Mouse (Mus musculus) hindbrain, embryonic 16.5 days (tissue): ENCODE results near the gene Rps6ka5. TPM values are rescaled to one million over a fixed set of nuclear protein-coding genes. Genes with fewer than 3 reads are reported as not detected.

ENCODE experiments used
- ATAC-seq: fragments of 200-750 bp; cut with Nextera tagmentation; 2 replicates; pipeline ENCODE4 v1.8.0; 2017; ENCODE audit warnings: moderate TSS enrichment, moderate library complexity
- H3K27ac ChIP-seq: fragments of 300-500 bp; sonication (generic); 2 replicates; pipeline ENCODE4 v1.5.1; 2014; ENCODE audit warnings: low read depth, mild to moderate bottlenecking, control low read depth, low read length, moderate library complexity
- H3K27me3 ChIP-seq: fragments of 300-500 bp; sonication (generic); replicated peaks from 2 replicates; pipeline ENCODE4 v1.6.1; 2014; ENCODE audit warnings: low read length; ENCODE audit not compliant: control insufficient read depth, insufficient read depth
- H3K36me3 ChIP-seq: fragments of 300-500 bp; sonication (generic); 2 replicates; pipeline ENCODE4 v1.6.1; 2014; ENCODE audit warnings: mild to moderate bottlenecking, low read length, moderate library complexity, mixed read lengths; ENCODE audit not compliant: control insufficient read depth, insufficient read depth
- H3K4me1 ChIP-seq: fragments of 300-500 bp; sonication (generic); 2 replicates; pipeline ENCODE4 v1.6.1; 2014; ENCODE audit warnings: low read depth, low read length; ENCODE audit not compliant: control insufficient read depth, insufficient read depth
- H3K4me2 ChIP-seq: fragments of 300-500 bp; sonication (generic); 2 replicates; pipeline ENCODE4 v1.6.1; 2014; ENCODE audit warnings: mild to moderate bottlenecking, low read length, control low read depth, moderate library complexity
- H3K4me3 ChIP-seq: fragments of 300-500 bp; sonication (generic); 2 replicates; pipeline ENCODE4 v1.5.1; 2014; ENCODE audit warnings: mild to moderate bottlenecking, low read length, control low read depth, moderate library complexity
- H3K9ac ChIP-seq: fragments of 300-500 bp; sonication (generic); 2 replicates; pipeline ENCODE4 v1.6.1; 2014; ENCODE audit warnings: low read depth, mild to moderate bottlenecking, control low read depth, low read length, moderate library complexity
- H3K9me3 ChIP-seq: fragments of 300-500 bp; sonication (generic); 2 replicates; pipeline ENCODE4 v1.6.1; 2014; ENCODE audit warnings: mild to moderate bottlenecking, low read length, moderate library complexity; ENCODE audit not compliant: control insufficient read depth
- WGBS: fragments of 180-500 bp; shearing (Covaris S2); extraction: QIAGEN DNeasy Blood & Tissue Kit; methylation state at CpG from one replicate; pipeline ENCODE4 v1.1.7; 2014; 5-methylcytosine and 5-hydroxymethylcytosine counted together
- polyA plus RNA-seq: library from polyadenylated mRNA; unstranded; fragments of >200 nt; fragmentation: Nextera tagmentation; extraction: Ambion mirVana; gene quantifications from 2 replicates; pipeline ENCODE4 v1.2.1, GENCODE M21; 2015

The Rps6ka5 gene
- polyA plus RNA-seq, 1 experiment from 2014 or later = 5.7 TPM

DNA sequence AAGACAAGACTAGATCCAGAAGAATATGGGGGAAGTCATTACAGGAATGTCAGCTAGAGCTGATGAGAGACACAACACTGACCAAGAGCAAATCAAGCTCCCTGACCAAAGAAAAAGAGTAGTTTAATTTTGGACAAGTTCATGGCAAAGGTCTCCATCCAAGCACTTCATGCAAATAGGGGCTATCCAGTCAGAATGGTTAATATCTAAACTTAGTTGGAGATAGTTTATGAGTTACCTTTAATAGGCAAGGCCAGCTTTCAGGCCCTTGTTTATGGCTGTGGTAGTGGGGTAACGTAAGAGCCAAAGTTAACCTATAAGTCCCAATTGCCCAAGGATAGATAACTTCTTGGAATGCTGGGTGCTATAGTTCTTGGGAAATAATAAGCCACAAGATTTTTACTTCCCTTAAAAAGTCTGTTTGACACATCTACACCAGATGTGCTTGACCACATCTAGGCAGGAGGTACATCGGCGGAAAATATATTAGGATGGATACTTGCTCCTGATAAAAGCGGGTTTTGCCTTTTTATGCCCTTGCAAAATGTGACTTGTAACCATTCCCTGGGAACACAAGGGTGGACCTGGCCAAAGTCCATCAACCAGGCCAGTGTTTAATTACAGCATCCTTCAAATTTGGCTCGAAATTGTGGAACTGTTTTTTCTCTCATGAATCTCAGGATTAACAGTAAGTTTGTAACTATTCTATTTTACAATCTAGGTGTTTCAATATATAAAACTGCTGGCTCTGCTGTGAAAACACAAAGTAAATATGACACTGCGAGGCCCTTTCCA, 97.5 kb downstream of the Rps6ka5 start:
- 95% methylated on average over 6 of the region's 6 CpGs for WGBS
- no peak overlapping the region for H3K4me3 ChIP-seq
- H3K4me1 ChIP-seq = no peaks in the 10 kb centered on the region
- H3K9ac ChIP-seq = no peak overlapping the region
- no peak overlapping the region for H3K4me2 ChIP-seq
- H3K9me3 ChIP-seq = no peaks in the 10 kb centered on the region
- H3K36me3 ChIP-seq = no peaks in the 10 kb centered on the region
- H3K27ac ChIP-seq = no peak overlapping the region
- no peak for ATAC-seq
- H3K27me3 ChIP-seq = no peaks in the 10 kb centered on the region

DNA sequence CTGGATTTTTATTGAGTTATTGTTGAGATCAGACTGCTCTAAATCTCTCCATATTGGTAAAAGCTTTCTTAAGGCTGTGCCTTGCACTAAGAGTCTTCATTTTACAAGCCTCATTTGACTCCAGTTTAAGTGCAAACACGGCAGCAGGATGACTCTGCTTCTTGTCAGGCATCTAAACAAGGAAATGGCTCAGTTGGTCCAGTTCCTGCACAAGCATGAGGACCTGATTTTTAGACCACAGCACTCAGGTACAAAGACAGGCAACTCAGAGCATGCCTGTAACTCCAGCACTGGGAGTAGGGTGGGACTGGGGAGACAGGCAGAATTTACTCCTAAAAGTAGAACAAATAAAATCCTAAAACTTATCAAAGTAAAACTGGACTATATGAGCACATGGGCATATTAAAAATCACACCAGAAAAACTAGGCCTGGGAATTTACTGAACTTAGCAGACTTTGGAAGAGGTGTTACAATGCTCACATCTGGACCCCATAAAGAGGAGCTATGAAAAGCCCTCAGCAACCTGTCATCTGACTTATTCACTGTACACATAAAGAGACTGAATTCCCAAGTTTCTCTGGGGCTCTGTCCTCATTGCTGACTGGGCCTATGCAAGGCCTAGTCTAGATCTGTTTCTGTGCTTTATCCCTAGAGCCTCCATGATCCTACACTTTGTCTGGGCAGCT, 99.6 kb downstream of the Rps6ka5 start:
- Histone ChIP-seq H3K9me3 (no peaks in the 10 kb centered on the region), H3K27ac (no peak overlapping the region)
- WGBS = 50% methylated on average over 1 of the region's 1 CpGs

GRCm38 (mm10) chr12:100626273-100626990, 100.4 kb downstream of the Rps6ka5 start:
- Histone ChIP-seq H3K4me2 (no peak overlapping the region), H3K36me3 (no peaks in the 10 kb centered on the region), H3K9me3 (no peaks in the 10 kb centered on the region), H3K4me3 (no peak overlapping the region), H3K27me3 (no peaks in the 10 kb centered on the region), H3K4me1 (no peaks in the 10 kb centered on the region), H3K9ac (no peak overlapping the region), H3K27ac (no peak overlapping the region)
- WGBS = 80% methylated on average over 4 of the region's 4 CpGs
- ATAC-seq = no peak

More for the DNA sequence above, 99.6 kb downstream of the Rps6ka5 start:
- ATAC-seq = no peak
- no peak overlapping the region for H3K4me3 ChIP-seq
- no peaks in the 10 kb centered on the region for H3K27me3 ChIP-seq
- no peaks in the 10 kb centered on the region for H3K4me1 ChIP-seq
- no peak overlapping the region for H3K9ac ChIP-seq
- H3K4me2 ChIP-seq = no peak overlapping the region
- H3K36me3 ChIP-seq = no peaks in the 10 kb centered on the region

DNA sequence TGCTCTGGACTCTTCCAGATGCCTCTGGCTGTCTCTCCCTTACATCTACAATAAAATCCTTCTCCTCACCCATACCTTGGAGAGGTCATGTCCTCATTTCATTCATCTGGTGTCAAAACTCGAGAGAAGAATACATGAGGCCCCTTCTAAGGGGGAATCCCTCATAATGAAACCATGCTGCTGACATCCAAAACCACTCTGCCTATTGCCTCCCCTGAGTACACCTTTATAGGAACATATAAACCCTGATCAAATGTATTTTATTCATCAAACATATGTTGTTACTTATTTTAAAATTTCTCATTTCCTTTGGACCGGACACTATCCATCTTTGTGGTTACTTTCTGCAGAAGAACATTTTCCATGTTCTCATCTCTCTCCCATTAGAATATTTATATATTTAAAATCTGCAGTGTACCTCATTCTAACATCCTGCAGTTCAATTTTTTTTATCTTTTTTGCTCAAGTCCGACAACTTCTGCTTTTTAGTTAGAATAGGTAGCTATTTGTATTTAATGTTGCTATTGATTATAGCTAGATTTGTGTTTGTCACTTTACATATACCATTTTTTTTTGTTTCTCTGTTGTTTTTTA, 101.8 kb downstream of the Rps6ka5 start:
- H3K36me3 ChIP-seq = no peaks in the 10 kb centered on the region
- H3K4me1 ChIP-seq = no peaks in the 10 kb centered on the region
- no peaks in the 10 kb centered on the region for H3K27me3 ChIP-seq
- H3K9me3 ChIP-seq = no peaks in the 10 kb centered on the region
- no peak overlapping the region for H3K4me2 ChIP-seq
- no peak overlapping the region for H3K4me3 ChIP-seq
- no peak for ATAC-seq
- no peak overlapping the region for H3K27ac ChIP-seq
- WGBS = 88% methylated on average over 3 of the region's 3 CpGs
- no peak overlapping the region for H3K9ac ChIP-seq

DNA sequence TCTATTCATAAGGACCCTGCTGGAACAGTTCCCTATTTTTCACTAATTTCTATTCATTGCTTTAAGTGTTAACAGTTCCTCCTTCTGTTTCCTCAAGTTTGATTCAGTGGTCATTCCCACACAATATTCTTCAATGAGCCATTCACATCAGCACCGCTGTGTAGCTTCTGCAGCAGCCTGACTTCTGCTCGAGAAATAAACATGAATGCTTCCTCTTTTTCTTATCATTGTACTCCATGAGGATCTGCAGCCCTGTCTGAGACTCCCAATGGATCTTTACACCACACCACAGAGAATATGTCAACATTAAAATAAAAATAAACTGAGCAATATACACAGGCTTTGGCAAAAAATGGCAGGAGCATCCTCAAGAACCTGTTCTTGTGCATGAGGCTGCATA, 111.5 kb downstream of the Rps6ka5 start:
- Histone ChIP-seq H3K4me3 (no peak overlapping the region), H3K4me1 (no peaks in the 10 kb centered on the region), H3K9ac (no peak overlapping the region), H3K27ac (no peak overlapping the region), H3K36me3 (no peaks in the 10 kb centered on the region), H3K9me3 (no peaks in the 10 kb centered on the region), H3K4me2 (no peak overlapping the region), H3K27me3 (no peaks in the 10 kb centered on the region)
- WGBS = 53% methylated on average over 2 of the region's 2 CpGs
- ATAC-seq = no peak

DNA sequence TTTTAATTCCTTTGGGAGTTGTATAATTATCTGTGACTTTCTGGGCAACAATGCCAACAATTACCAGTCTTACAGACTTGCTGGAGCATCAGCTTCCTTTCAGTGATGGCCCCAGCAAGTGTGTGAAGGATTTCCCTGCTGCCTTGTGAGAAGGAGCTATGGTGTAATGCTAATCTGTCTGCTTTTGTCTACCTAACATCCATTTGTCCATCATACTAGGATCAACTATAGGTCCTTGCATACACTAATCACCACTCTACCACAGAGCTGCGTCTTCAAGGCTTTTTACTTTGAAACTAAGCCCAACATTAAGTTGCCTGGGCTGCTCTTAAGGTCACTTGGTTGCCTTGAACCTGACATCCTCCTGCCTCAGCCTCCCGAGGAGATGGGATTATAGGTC, 112.9 kb downstream of the Rps6ka5 start:
- no peak overlapping the region for H3K4me3 ChIP-seq
- no peaks in the 10 kb centered on the region for H3K27me3 ChIP-seq
- ATAC-seq = no peak
- 88% methylated on average over 2 of the region's 2 CpGs for WGBS
- no peaks in the 10 kb centered on the region for H3K4me1 ChIP-seq
- no peaks in the 10 kb centered on the region for H3K36me3 ChIP-seq
- no peaks in the 10 kb centered on the region for H3K9me3 ChIP-seq
- no peak overlapping the region for H3K27ac ChIP-seq
- no peak overlapping the region for H3K4me2 ChIP-seq
- no peak overlapping the region for H3K9ac ChIP-seq

DNA sequence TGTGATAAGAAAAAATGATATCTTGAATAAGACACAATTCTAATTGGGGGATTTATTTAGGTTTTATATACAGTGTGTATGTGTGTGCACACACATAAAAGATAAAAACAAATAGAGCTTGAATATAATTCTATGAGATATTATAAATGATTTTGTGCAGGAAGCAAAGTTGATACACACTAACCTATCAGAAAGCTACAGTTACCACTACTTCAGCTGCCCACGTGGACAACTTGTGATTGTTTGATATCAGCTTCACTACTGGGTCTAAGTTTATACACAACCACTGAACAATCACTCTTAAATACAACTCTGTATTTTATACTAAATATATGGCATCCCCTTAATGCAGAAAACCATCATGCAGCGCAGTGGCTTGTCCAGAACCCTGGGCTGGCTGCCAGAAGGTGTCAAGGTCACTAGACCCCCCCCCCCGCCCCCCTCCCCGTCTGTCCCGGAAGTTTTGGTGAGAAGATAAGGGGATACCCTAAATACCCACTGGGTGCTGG, 113.5 kb downstream of the Rps6ka5 start:
- ATAC-seq = no peak
- WGBS = 84% methylated on average over 5 of the region's 5 CpGs

GRCm38 (mm10) chr12:100609766-100610165, 117.0 kb downstream of the Rps6ka5 start:
- Histone ChIP-seq H3K27me3 (no peaks in the 10 kb centered on the region), H3K4me1 (no peaks in the 10 kb centered on the region), H3K4me2 (no peak overlapping the region), H3K36me3 (no peaks in the 10 kb centered on the region), H3K4me3 (no peak overlapping the region), H3K9ac (no peak overlapping the region), H3K27ac (no peak overlapping the region), H3K9me3 (no peaks in the 10 kb centered on the region)
- no peak for ATAC-seq
- 90% methylated on average over 5 of the region's 5 CpGs for whole genome bisulfite sequencing

More for the DNA sequence above, 113.5 kb downstream of the Rps6ka5 start:
- no peaks in the 10 kb centered on the region for H3K9me3 ChIP-seq
- no peak overlapping the region for H3K4me2 ChIP-seq
- no peaks in the 10 kb centered on the region for H3K27me3 ChIP-seq
- no peak overlapping the region for H3K4me3 ChIP-seq
- no peaks in the 10 kb centered on the region for H3K4me1 ChIP-seq
- no peaks in the 10 kb centered on the region for H3K36me3 ChIP-seq
- no peak overlapping the region for H3K9ac ChIP-seq
- no peak overlapping the region for H3K27ac ChIP-seq
